Mouse (Mus musculus): ENCODE measurements around the gene Mboat2. TPM values are rescaled to one million over a fixed set of nuclear protein-coding genes. Genes with fewer than 3 reads are reported as not detected.

Mboat2 gene
- 1 to 10 TPM in 1 of 2 experiments, under 1 TPM in 1; 0.46 to 1.1 TPM for total RNA-seq (2021)
- long read RNA-seq, experiment 1: 0 reads
- long read RNA-seq, experiment 2: 0 reads

DNA sequence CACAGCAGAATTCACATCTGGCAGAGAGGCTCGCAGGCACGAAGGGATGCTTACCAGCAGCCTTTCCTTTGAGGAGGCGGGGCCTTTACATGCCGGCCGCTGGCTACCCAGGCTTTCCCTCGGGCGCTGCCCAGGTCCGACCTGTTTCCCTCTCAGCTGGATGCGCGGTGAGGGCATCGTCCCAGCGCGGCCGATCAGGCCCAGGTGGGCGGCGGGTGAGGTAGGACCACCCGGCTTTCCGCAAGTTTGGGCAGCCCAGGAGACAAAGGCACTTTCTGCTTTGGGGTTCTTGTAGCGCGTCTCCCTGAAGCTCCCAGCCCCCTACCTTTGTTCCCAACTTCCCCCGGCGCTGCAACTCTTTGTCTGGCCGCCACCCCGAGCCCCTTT is at the start of gene Mboat2:
TSS of gene Mboat2 (plus strand) at position 114 of the 387 bp plus-strand sequence.
- no peak for TF ChIP-seq CTCF (IDR thresholded peaks at IDR 0.05)
- intact Hi-C loops (cut with DNase I): loop anchor here (5.0 kb wide), 1 partner anchor 113 kb away; no protein-coding TSS in a partner anchor
- peak within 1 kb of the TSS; percentile 82 for H3K4me3 ChIP-seq
- DNase-seq: peak; percentile 34
- peak within 1 kb of the TSS; percentile 80 for H3K27ac ChIP-seq

DNA sequence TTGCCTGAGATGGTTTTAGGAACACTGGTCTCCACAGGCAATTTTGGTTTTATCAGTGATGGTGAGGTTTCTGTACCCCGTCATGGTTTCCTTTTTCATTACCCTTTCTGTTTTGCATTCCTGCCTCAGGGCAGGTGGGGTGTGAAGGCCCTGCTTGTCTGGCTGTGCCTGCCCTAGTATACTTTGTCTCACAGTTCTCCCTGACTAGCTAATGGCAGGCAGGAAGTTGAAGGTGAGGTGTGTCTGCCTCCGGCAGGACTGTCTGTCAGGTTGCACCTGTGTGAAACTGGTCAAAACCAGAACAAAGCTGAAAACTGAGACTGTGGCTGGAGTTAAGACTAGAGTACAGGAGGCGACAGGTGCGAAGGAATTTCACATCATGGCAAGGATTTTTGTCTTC is 46.9 kb upstream of the Mboat2 start:
- TF ChIP-seq CTCF (IDR thresholded peaks at IDR 0.05): no peak
- intact Hi-C loops (cut with DNase I): no loop called here
- Histone ChIP-seq H3K4me3 (no peak overlapping the region), H3K27ac (no peak overlapping the region)
- no peak for DNase-seq

DNA sequence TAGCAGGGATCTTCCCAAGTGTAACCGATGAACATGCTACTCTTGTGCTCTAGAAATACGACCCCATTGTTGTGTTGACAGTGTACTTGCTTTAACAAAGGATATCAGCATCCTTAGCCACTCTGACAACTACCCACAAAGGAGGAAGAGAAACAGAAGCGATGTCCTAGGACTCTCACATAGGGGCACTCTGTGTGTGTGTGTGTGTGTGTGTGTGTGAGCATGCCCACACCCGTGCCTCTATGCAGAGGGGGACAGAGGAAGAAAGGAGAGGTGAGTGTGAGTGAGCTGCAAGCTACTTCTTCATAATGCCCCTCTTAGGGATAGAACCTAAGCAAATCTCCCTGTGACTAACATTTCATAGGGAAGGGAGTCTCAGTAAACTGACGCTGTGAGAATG is 44.8 kb upstream of the Mboat2 start:
- TF ChIP-seq CTCF (IDR thresholded peaks at IDR 0.05): no peak
- intact Hi-C loops (cut with DNase I): no loop called here
- H3K27ac ChIP-seq: no peak overlapping the region
- no peak for DNase-seq
- H3K4me3 ChIP-seq: no peak overlapping the region

DNA sequence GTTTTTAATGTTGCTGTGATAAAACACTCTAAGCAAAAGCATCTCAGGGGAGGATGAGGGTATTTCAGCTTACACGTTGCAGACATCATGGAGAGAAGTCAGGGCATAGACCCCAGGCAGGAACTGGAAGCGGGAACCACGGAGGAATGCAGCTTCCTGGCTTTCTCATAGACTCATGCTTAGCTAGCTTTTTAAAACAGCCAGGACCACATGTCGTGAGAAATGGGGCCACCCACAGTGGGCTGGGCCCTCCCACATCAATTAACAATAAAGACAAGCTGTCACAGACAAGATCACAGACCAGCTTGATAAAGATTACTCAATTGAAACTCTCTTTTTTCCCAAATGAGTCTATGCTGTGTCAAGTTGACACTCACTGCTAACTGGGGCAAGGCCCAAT is 44.4 kb upstream of the Mboat2 start:
- intact Hi-C loops (cut with DNase I): no loop called here
- no peak for TF ChIP-seq CTCF (IDR thresholded peaks at IDR 0.05)
- DNase-seq: no peak
- Histone ChIP-seq H3K27ac (no peak overlapping the region), H3K4me3 (no peak overlapping the region)

DNA sequence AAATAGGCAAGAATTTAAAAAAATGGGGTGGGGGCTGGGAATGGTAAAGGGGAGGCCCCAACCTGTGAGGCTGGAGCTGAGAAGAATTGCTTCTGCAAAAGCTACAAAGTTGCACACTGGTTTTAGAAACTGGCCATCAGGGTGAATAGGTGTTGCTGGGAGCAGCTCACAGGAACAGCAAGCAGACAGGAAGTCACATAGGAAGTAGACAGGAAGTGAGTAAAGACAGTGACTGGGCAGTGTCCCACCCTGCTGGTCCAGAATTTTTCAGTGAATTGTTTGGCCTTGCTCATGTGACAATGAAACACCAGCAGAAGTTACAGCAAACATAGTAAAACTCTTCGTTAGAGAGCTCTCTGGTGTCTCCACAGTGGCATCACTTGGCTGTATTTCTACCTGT is 41.0 kb upstream of the Mboat2 start:
- no peak for DNase-seq
- Histone ChIP-seq H3K27ac (no peak overlapping the region), H3K4me3 (no peak overlapping the region)
- intact Hi-C loops (cut with DNase I): no loop called here
- TF ChIP-seq CTCF (IDR thresholded peaks at IDR 0.05): no peak

DNA sequence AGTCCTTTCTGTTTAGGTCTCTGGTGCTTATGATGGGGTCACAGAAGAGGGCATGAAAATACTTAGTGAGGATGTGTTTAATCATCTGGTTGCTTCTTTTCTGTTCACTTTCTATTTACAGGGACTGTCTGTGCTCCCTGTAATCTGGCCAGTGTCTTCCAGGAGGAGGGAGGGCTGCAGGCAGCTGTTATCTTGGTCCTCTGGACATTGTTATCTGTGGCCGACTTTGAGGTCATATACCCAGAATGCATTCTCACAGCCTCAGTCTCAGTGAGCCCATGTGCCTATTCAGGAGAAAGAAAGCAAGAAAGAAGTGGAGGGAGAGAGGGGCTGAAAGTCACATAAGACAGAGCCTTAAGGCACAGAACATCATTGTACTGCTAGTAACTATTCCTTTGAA is 19.4 kb upstream of the Mboat2 start:
- TF ChIP-seq CTCF (IDR thresholded peaks at IDR 0.05): no peak
- H3K4me3 ChIP-seq: no peak overlapping the region
- H3K27ac ChIP-seq: no peak overlapping the region
- DNase-seq: no peak
- intact Hi-C loops (cut with DNase I): no loop called here

DNA sequence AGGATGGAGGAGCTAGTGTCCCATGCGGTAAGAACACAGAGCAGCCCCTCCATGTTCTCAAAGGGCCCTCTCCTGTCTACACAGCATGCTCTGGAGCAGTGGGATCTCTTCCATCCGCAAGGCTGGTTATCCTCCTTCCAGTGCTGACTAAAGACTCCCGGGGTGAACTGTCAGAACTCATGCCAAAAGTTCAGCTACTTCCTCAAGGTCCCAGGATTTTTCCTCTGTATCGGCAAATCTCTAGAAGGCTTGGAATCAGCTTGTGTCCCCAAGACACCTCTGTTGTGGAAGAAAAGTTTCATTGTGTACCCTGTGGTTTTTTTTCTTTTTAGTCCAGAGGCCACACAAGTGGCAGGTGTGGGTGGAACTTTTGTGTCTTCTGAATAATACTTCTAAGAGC is 18.8 kb upstream of the Mboat2 start:
- no peak overlapping the region for H3K4me3 ChIP-seq
- H3K27ac ChIP-seq: no peak overlapping the region
- intact Hi-C loops (cut with DNase I): no loop called here
- no peak for DNase-seq
- no peak for TF ChIP-seq CTCF (IDR thresholded peaks at IDR 0.05)

DNA sequence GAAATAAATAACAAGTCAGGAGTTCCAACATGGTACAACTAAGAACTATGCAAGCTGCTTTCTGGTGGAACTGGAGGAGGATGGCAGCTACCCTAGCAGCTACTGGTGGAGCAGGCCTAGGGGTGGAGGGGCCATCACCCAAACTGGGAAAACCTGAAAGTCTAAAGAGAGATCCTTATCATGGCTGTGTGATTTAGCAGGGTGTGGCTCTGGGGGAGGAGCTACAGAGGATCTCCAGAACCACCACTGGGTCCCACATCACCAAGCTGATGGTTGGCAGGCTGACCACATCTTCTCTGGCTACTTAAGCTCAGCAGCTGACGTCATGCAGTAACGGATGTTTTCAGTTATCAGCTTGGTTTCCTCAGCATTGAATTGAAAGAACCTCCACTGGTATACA is 7.8 kb upstream of the Mboat2 start:
- DNase-seq: no peak
- Histone ChIP-seq H3K27ac (no peak overlapping the region), H3K4me3 (no peak overlapping the region)
- TF ChIP-seq CTCF (IDR thresholded peaks at IDR 0.05): no peak
- intact Hi-C loops (cut with DNase I): no loop called here

DNA sequence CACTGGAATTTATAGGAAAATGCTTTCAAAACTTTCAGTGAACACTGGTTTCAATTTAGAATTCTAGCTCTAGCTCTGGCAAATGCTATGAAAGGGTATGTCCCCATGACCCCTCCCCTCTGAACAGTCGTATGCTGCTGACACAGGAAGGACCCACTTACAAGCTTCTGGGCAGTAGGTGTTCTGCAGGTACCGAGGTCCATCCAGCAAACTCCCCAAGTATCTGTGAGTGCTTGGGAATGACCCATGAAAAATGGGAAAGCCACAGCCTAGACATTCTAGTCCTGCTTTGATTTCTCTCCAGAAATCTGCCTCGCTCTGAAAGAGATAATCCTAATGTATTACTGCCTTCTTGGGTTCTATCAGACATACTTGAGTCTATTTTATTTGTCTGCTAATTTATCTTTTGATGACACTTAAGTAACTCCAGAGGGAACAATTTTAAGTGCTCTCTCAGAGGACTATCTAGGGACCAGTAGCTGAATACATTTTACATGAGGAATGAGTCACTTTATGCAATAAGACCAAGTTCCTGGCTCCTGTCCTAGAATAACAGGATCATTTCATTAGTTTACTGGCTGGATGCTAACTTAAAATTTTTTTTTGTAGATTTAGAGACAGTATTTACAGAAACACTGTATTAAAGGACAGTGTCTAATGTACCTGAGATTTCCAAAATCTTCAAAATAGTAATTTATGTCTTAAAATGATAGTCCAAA is 6.9 kb upstream of the Mboat2 start:
- no peak for DNase-seq
- no peak for TF ChIP-seq CTCF (IDR thresholded peaks at IDR 0.05)
- intact Hi-C loops (cut with DNase I): no loop called here
- H3K4me3 ChIP-seq: no peak overlapping the region
- H3K27ac ChIP-seq: no peak overlapping the region

DNA sequence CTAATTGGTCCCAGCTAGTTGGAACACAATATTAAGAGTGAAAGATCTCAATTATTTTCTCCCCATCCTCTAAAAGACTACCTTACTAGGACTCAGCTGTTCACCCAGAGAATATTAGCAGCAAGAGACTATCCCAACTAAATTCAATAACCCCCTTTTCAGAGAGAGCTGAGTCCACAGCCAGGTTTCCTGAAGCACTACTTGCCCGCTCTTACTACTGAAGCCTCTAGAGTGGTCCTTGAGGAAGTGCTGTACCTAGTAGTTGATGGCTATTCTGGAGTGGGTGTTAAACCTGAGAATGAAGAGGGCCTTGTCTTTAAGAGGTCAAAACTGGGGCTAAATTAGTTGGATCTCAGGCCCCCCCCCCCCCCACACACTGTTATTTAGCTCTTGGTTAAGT is 593 bp upstream of the Mboat2 start:
- DNase-seq: no peak
- intact Hi-C loops (cut with DNase I): loop anchor here (5.0 kb wide), 1 partner anchor 113 kb away; no protein-coding TSS in a partner anchor
- Histone ChIP-seq H3K27ac (no peak overlapping the region), H3K4me3 (no peak overlapping the region)
- no peak for TF ChIP-seq CTCF (IDR thresholded peaks at IDR 0.05)

DNA sequence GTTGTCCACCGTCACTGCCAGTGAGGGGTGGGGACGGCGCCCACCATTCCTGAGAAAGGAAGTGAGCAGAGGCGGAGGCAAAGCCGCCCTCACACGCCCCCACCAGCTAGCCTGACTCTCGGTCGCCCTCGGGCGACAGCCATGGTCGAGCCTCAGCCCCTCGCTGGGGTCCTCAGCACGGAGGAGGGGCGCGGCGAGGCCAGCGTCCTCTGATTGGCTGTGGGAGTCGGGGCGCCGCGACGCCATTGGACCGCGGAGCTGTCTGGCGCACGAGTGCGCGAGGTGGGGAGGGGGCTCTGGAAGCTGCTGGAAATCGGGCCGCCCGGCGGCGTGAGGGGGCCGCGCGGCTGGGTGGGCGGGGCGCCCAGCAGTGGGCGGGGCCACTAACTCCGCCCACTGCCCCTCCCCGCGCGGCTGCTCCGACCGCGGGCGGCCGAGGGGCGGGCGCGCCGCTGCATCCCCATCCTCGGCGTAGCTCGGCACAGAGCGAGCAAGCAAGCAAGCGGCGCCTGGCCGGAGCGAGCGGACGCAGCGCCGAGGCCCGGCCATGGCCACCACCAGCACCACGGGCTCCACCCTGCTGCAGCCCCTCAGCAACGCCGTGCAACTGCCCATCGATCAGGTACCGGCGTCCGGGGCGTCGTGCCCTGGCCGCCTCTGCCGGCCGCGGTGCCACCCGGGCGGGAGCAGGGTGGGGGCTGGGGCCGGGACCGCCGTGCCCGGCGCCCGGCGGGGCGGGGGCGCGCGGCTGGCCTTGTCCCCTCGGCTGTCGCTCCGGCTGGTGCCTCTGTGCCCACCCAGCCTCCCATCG is 679 bp downstream of the Mboat2 start:
- TF ChIP-seq CTCF (IDR thresholded peaks at IDR 0.05): peak; percentile 14; the same call in 1 of the 2 replicates
- intact Hi-C loops (cut with DNase I): loop anchor here (5.0 kb wide), 1 partner anchor 114 kb away; no protein-coding TSS in a partner anchor
- Histone ChIP-seq H3K4me3 (peak overlapping the region; percentile 82), H3K27ac (peak overlapping the region; percentile 80)
- peak; percentile 86 for DNase-seq

DNA sequence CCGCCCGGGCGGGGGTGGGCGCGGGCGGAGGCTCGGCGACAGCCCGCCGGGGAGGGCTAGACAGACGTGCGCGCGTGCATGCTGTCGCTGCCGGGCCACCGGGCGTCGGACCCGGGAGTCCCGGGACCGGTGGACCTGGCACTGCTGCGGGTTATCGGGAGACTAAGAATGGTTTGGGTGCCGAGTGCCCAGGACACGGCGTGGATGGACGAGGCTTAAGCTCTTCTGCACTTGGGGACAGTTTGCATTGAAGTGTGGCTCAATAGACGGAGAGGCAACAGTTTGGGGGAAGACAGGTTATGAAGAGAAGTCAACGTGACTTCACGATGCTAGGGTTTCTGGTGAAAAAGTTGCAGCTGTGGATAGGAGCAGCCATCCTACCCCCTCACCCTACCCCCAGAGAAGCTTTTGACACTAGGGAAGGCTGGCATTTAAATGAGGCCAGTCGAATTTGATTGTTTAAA is 1.3 kb downstream of the Mboat2 start:
- TF ChIP-seq CTCF (IDR thresholded peaks at IDR 0.05): no peak
- DNase-seq: no peak
- intact Hi-C loops (cut with DNase I): loop anchor here (5.0 kb wide), 1 partner anchor 115 kb away; no protein-coding TSS in a partner anchor
- Histone ChIP-seq H3K4me3 (peak overlapping the region; percentile 82), H3K27ac (peak overlapping the region; percentile 66; the same call in 1 of the 2 replicates)

DNA sequence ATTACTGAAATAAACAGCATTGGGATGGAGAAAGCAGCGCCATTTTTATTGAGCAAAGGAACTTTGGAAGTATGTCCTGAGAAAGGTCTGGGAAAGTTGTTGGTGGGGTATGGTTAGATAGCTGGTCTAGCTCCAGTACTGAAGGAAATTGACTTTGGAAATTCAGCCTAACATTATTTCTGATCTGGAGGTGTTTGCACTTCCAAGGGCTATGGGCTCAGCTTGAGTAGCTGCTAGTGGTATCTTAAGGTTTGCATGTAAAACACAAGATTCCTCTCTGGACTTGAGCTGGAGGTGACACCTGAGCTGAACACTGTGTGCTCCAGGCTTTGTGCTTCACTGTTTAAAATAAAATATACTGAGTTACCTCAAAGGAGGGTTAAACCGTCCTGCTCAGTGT is 1.8 kb downstream of the Mboat2 start:
- no peak for TF ChIP-seq CTCF (IDR thresholded peaks at IDR 0.05)
- Histone ChIP-seq H3K27ac (no peak overlapping the region; the same call in 1 of the 2 replicates), H3K4me3 (peak overlapping the region; percentile 82)
- DNase-seq: no peak
- intact Hi-C loops (cut with DNase I): loop anchor here (5.0 kb wide), 1 partner anchor 115 kb away; no protein-coding TSS in a partner anchor
